Mouse (Mus musculus) urinary bladder, adult 18-20 months (tissue): ENCODE results near the gene Ndufa6.
"Not testable (repeated sequence)": the region's sequence is repeated elsewhere in the genome, so short reads cannot be mapped to it uniquely, and the experiment has no call there.

Source experiments
- DNase-seq, 2 experiments: peaks; one replicate each; pipeline ENCODE4 v3.0.0; 2022; ENCODE audit warnings: low spot score in 2 of 2, mixed read lengths in 2 of 2

Gene Ndufa6

DNA sequence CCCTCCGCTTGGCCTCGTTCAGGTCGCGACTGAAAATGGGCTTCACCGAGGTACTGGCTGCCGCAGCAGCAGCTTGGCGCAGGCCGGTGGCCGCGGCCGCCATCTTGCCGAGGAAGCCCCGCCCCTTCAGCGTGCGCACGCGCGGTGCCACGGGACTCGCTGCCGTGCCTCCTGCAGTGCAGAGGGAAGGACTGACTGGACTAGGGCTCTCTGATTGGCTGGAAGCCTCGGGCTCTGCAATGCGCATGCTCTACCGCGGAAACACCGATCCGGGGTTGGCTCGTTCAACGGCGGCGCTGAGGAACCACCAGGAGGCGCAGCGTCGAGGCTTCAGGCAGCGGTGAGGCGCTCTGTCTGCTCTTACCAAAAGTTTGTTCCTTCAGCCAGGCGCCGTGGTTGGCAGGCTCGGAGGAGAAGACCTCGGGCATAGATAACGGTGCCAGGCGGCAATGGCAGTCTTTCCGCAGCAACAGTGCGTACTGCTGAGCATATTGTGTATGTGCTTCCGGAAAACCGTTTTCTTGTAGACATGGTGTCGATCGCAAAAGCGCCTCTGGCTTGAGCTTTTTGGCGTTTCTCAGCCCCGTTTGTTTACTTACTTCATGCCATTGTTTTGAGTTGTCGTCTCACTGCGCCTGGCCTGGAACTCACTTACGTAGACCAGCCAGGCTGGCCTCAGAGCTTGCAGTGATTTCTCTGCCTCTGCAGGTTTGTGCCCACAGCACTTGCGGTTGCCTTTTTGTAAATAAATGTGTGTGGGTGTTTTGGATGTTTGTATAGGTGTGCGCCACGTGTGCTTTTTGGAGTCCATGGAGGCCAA, at the start of gene Ndufa6:
Ndufa6 (minus strand) TSS at position 197 of the 820 bp plus-strand sequence.
- peak; percentile 93 to 96 for DNase-seq

DNA sequence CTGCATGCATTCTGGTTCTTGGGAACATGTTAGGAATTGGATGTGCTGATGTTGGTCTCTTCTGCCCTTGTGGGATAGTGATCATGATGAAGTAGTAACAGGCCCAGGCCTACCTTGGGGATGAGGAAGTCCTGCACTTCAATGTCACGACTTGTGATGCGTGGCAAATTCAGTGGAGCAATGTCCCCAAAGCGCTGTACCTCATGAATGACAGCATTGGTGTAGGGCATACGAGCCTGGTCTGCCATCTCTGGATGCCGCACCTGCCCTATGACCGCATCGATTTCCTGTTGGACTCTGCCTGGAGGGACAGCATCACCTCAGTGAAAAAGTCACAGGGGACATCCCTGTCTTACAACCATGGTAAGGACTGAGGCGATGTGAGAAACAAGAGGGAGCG, 49.5 kb upstream of the Ndufa6 start:
- DNase-seq, result no peak

DNA sequence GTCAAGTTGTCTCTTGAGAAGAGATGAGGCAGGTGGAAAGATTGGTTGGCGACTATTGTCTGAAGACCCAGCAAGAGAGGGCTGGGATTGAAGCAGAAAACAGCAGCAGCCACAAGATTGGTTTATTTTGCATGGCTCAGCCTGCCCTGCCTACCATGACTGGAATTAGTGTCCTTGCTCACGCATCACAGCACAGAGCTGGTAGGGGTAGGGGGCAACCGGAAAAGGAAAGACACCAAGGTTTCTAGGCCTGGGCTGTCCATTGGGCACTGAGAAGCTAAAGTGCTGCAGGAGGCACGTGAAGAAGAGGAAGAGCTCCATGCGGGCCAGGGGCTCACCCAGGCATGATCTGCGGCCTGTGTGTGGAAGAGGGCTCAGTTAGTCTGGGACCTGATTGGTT, 48.6 kb upstream of the Ndufa6 start:
- no peak for DNase-seq

DNA sequence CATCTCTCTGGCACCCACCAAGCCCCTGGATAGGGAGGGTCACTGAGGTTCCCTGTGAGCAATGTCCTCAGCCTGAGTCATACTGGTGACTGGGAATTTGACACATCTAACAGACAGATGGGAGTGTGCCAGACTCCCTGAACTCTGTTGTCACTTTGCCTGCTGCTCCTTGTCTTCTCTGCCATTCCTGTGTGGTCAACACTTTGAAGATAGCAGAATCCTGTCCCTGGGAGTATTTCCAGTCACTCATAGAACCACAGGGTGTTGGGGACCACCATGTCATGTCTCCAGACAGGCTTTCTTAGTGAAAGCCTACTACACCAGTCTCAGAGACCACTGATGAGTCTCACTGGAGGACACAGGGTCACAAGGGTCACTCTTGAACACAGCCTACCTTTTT, 48.0 kb upstream of the Ndufa6 start:
- DNase-seq, result no peak

DNA sequence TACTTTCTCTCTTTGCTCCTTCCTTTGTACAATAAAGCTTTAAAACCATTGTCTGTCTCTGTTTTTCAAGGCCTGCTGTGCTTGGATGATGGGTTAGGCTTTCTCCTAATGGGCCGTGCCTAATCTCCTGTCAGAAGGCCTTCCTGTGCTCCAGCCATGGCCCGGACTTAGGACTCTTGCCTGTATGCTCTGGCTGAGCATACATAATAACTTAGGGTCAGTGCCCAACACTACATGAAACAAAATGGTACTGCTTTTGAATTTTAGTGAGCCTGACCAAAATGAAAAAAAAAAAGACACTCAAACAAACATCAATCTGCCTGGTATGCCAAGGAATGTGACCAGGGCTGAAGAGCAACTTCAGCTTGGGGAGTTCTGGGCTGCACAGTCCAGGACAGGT, 47.4 kb upstream of the Ndufa6 start:
- no peak for DNase-seq

DNA sequence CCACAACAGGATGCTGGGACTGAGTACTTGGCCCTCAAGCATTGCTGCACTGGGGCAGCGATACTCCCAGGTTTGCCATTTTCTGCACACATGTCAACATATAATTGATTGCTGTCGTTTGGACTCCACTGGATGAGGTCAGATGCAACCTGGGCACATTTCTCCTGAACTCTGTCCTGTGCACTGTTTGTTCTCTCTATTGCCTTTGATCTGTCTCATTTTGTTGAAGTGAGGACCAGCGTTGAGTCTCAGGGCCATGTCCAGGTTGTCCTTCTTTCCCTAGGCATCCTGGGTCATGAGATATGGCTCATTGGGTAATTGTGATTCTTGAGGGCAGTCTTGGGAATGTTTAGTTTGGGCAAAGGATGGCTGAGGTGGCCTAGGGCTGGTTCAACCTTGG, 41.8 kb upstream of the Ndufa6 start:
- DNase-seq, result not testable (repeated sequence)

DNA sequence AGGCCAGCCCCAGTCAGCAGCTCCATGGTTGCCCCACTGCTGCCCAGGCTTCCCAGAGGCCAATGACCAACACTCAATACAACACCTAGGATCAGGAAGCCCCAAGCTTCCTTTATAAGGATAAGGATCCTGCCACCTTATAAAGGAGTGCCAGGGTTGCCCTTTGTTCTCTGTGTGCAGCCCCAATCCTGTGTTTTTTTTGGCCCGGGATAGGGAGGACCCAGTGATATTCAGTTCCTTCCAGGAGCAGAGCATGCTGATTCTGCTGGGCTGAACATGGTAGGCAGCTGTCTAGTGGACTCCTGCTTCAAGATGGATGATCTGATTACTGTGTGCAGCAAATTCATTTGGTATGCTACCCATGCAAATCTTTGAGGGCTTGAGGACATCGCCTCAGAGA, 39.8 kb upstream of the Ndufa6 start, which contains the start of gene Cyp2d11:
Cyp2d11 (minus strand) TSS at position 101 of the 400 bp plus-strand sequence.
- not testable (repeated sequence) for DNase-seq

DNA sequence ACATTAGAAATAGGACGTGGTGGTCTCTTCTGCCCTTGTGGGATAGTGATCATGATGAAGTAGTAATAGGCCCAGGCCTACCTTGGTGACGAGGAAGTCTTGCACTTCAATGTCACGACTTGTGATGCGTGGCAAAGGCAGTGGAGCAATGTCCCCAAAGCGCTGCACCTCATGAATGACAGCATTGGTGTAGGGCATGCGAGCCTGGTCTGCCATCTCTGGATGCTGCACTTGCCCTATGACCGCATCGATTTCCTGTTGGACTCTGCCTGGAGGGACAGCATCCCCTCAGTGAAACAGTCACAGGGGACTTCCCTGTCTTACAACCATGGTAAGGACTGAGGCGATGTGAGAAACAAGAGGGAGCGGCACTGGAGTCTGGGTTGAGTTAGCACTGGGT, 35.8 kb upstream of the Ndufa6 start:
- DNase-seq, result not testable (repeated sequence)

DNA sequence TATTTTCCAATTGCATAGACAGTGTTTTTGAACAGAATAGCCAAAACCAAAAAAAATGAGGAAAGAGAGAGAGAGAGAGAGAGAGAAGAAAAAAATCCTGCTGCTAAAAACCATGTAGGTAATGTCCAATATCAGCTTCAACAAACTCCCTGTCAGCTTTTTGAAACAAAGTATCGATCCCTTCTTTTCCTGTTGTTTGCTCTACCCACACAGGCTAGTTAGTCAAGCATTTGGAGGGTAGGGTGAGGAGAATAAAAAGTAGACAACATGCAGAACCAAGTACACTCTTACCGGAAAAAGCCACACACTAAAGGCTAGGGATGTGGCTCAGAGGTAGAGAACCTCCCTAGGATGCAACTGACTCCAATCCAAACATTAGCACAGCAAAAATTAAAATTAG, 31.6 kb upstream of the Ndufa6 start:
- DNase-seq, result no peak

DNA sequence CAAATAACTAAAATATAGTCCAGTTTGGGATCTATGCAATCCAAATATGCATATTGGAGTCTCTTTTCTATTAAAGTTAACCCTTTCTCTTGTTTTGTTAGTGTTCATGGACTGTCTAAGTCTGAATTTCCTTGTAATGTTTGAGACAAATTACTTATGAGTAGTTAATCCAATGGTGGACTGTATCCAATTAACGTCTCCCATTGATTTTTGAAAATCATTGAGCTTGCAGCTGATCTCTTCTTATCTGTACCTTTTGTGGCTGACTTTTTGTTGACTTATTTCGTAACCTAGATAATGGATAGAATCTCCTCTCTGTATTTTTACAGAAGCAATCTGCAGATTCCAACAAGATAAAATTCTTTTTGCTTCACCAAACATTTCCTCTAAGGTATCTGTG, 28.3 kb upstream of the Ndufa6 start:
- DNase-seq, result no peak

DNA sequence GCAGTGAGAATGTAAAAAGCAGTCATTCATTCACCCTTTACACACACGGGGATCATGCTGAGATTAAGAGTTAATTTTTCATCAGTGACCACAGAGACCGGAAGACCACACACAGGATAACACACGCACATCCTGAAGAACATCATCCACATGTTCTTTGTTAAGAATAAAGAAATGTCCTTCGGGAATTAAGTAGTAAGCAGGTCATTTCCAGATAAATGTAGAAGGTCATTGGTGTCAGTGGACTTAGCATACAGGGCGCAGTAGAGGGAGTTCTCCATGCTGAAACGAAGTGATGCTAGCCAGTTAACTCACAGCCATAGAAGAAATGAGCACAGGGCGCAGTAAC, 26.6 kb upstream of the Ndufa6 start:
- no peak for DNase-seq

DNA sequence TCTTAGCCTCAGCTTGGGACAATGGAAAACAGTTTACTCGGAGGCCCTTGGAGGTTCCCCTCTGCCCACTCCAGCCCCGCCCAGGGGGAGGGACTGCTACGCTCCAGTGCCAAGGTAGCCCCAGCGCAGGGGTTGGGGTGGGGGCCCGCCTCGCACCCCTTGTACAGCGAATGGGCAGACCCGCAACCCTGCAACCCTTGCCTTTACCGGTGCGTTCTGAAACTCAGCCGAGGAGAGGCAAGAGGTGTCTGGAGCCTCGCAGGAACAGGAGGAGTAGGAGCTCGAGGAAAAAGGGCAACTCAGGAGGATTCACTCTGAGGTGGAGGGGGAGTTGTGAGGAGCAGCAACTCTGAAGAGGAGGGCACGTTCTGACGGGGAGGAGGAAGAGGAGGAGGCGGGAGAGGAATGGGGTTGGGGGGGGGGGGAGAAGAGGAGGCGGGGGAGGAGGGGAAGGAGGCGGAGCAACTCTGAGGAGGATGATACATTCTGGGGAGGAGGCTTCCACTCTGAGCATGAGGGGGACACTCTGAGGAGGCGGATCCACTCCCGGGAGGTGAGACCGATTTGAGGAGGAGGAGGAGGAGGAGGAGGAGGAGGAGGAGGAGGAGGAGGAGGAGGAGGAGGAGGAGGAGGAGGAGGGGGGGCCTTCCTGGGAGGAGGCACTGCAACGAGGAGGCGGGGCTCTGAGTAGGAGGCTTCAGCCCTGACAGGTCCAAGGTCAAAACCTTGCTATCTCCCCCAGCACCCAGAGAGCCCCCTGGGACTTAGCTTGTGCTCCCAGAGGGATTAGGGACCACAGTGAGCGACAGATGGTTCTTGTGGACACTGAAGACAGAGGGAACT, 26.0 kb upstream of the Ndufa6 start, which contains the start of gene Cyp2d22:
Cyp2d22 (minus strand) TSS at position 390 of the 843 bp plus-strand sequence.
- peak; percentile 38 to 44 for DNase-seq

DNA sequence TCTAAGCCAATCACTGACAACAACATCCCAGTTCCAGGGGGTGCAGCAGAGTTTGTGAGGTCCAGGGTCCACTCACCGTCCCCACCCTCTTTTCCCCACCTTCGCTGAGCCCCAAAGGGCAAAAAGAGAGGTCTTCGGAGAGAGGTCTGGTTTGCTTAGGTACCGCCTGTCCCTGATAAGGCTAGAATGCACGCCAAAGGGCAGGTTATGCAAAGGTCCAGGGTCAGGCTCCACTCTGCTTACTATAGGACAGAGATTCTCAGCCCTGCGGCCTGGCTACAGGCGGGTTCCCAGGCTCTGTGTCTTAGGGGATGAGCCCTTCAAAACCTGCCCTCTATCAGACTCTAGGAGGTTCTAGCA, 25.4 kb upstream of the Ndufa6 start:
- DNase-seq, result no peak

DNA sequence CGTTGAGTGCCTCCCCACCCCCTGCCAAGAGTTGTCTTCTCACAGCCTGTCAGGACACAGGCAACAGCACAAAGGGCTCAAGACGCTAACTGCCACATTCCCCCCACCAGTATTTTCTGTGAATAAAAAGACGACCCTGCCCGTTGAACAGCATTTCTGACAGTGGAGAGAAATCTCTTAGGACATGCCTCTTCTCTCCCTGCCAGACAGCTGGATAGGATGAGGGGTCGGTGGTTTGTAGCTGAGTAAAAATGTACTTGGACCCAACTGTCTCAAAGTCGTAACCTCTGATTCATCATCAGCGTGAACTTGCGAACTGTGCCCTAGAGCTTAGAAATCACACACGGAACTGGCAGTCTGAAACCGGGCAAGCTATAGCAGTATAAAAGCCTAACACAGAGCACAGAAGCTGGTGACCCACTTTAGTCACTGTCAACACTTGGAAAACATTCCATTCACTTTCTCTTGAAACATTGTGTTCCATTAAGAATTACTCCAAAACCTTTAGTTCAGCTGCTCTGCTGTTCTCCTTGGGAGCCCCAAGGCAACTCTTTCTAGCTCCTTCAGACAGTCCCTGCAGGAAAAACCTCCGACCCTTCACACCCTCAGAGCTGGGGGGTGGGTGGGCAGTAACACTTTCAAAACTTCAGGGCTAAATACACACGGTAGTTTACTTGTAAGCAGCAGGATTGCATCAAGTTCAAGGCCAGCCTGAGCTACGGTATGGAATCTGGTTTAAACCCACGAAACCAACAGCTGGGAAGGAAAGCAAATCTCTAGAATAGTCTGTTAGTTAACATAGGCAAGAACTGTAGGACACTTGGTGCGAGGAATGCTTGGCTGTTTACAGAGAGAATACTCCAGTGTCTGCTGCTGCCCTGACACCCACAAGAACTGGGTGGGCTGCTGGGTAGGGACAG, 24.4 kb upstream of the Ndufa6 start:
- no peak for DNase-seq

DNA sequence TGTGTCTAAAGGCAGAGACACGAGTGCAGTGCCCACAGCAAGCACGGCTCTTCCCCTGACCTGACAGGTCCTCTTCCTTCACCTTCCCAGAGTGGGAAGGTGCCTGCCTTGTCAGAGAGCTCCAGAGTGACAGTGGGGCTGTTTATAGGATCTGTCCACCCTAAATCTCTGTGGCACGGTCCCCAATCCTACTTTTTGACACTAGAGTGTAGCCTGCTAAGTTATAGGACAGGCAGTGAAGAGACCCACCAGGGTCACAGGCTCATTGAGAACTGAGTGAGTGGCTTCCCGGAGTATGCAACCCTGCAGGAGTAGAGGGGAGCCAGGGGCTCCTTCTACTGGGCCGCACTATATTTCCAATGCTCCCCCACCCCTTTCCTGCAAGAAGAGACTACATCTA, 23.6 kb upstream of the Ndufa6 start:
- DNase-seq, result no peak

DNA sequence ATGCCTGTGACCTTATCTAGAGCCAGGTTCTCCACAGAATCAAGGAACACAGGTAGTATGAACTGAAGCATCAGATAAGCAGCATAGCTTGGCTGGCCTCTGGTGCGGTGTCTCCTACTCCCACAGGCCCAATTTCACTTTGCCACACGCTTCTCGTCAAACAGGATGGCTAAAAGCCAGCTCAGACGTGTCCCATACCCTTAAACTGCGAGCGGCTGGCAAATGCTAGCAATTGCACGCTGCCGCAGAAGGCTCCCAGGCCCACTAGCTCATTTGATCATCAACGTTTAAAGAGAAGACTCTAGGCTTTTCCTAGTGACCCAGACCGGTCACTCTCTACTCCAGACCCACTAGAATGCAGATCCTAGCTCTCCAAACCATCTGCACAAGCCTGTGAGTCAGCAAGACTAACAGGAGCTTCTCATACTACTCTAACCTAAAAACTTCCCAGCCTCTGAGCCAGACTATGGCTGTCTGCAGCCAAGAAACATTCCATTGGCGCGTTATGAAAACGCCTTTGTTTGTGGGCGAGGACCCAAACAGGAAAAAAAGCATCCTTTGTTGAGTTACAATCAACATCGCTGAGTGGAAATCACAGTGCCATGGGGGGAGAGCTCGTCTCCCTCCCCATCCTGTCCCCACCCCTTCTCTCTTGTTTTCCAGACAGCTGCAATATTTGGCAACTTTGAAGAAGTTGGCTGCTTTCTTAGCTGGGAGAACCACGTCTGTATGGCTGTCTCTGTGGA, 22.4 kb upstream of the Ndufa6 start:
- peak in 1 of 2 experiments; percentile 35 for DNase-seq

DNA sequence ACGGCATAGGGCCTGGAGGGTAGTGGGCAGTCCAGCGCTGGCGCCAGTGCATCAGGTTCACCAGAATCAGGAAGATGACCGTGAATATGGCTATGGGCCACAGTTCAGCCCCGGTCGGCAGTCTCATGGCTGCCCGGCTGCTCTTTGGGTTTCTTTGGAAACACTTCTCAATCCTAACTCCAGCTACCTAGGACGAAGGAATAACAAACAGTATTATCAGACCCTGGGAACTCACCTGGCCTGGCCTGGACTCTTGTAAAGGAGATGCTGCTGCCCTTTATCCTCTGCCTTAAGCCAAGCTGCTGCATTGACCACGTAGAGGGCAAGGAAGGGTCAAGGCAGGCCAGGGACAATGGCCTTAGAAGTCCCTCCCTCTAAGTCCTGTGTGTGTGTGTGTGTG, 21.7 kb upstream of the Ndufa6 start:
- DNase-seq, result no peak

DNA sequence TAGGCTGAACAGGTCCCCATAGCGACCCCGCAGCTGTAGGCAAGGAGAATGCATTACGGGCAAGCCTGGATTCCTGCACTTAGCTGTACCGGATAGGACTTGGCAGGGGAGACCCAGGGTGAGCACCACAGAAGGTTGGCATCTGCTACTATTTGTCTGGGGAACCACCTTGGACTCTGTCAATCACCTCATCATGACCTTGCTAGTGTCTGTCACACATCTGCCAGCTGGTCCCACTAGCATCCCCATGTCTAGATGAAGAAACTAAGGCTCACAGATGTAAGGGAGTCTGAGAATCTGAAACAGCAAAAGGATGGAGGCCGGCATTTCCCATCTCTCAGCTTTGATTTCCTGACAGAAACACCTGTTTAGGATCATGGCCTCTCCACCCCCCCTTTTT, 20.3 kb upstream of the Ndufa6 start:
- DNase-seq, result no peak

DNA sequence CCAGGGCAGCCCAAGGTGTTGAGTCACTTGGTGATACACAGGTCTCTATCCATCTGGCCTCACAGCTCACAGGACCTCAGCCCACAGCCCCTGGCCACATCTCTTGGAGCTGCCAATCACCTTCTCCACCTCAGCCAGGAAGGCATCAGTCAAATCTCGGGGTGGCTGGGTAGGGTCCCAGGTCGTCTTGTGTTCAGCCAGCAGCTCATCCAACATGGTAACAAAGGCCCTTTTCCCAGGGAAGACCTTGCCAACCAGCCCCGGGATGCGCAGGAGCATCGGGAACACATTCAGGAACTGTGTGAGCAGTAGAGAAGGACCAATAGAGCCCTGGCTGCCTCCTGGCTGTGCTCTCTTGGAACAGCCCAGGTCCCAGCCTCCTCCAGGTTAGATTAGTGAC, 18.9 kb upstream of the Ndufa6 start:
- DNase-seq, result no peak

DNA sequence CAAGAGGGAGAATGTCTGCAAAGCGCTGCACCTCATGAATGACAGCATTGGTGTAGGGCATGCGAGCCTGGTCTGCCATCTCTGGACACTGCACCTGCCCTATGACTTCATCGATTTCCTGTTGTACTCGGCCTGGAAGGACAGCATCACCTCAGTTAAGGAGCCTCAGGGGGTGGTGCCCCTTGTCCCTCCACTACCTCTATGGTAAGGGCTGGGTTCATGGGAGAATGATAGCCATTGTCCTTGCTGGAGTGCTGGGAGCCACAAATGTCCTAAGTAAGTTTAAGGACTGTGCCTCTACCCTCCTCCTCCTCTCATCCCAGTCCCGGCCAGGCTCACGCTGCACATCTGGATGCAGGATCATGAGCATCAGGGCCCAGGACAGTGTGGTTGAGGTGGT, 18.3 kb upstream of the Ndufa6 start:
- no peak for DNase-seq

DNA sequence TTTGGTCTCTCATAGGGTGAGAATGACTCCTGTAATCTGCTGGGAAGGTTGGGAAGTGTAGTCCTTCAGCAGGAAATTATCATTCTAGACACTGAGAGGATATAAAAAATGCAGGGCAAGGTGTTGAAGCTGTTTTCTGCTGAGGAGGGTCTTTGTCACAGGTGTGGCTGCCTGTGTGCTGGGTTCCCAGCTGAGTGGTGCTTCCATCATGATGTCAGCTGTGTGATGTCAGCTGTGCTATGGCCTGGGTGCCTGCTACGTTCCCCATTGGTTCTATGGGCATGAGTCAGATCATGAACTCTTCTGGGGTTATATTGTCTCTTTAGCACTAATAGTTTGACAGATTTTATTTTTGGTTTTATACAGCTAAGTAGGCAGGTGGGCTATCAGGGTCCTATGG, 14.7 kb upstream of the Ndufa6 start:
- no peak for DNase-seq
